Mouse (Mus musculus): ENCODE data around the gene Zfp784. TPM values are rescaled to one million over a fixed set of nuclear protein-coding genes. Genes with fewer than 3 reads are reported as not detected.

Gene Zfp784
- total RNA-seq, 2 experiments from 2014 or later, result 5.1 to 5.4 TPM

- DNase-seq, result no peak
Observed at GRCm38 (mm10) chr7:5057804-5058203, 19.6 kb upstream of the Zfp784 start.

DNA sequence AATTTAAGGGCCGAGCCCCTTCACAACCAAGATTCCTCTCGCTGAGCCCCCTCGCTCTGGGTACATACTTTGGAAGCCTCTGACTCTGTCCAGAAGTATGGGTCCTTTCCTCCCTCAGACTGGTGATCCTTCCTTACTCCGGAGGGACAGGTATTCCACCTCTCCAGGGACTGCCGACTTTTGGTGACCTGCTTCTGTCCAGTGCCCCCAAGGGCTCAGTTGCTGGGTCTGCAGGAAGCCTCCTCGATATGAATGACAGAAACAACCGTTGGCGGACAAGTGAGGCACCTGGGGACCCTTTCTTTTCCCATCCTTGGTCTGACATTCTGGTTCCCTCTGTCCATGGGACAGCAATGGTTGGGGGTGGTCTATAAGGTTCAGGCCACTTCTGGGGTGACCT lies 19.1 kb upstream of the Zfp784 start:
- DNase-seq, result no peak

DNA sequence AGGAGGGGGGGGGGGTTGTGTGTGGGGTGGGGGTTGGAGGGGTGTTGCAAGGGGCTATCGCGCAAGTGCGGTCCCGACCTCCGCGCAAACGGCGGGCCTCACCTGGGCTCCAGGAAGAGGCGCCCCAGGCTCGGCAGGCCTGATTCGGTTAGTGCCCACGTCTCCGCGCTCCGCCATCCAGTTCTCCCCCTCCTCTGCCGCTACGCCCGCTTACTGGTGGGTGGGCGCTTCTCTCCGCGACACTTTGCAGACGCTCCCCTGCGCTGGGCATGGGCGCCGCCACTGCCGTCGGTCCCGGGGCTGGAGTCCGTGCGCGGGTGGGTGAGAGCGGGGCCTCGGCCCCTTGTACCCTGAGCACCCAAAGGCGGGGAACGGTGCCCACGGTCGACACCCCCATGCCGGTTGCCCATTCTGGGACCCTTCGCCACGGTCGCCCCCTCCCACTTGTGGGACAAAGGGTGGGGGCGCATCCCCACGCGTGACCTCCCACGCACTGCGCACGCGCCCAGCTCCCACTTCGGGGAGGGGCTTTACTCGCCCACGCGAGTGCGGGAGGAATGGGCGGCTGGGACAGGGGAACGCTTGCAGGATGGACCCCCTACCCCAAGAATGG lies 18.5 kb upstream of the Zfp784 start:
- peak; percentile 73 to 75 for DNase-seq

- no peak for DNase-seq
Observed at GRCm38 (mm10) chr7:5053456-5054179, 15.4 kb upstream of the Zfp784 start.

GRCm38 (mm10) chr7:5052931-5053343 lies 14.7 kb upstream of the Zfp784 start:
- no peak for DNase-seq

- no peak for DNase-seq
Observed at GRCm38 (mm10) chr7:5052438-5052837, 14.2 kb upstream of the Zfp784 start.

GRCm38 (mm10) chr7:5051193-5052192 lies 13.2 kb upstream of the Zfp784 start, which contains the start of gene Zfp580:
Gene Zfp580, plus strand, starts transcription at chr7:5051538.
- peak; percentile 79 to 81 for DNase-seq

DNA sequence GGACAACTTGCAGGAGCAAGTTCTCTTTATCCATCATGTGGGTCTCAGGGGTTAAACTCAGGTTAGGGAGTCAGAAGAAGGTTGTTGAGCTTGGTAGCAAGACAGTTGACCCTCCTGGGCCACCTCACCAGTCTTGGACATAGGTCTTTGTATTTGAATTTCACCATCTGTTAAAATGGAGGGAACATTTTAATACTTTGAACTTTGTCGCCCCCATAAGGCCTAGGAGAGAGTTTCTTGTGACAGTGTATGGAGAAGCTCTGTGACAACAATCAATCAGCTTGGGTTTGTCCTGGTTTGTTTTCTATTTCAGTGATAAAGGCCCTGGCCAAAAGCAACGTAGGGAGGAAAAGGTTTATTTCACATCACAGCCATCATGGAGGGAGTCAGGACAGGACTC lies 9.1 kb upstream of the Zfp784 start:
- DNase-seq, result no peak

GRCm38 (mm10) chr7:5046112-5046511 lies 7.9 kb upstream of the Zfp784 start:
- no peak for DNase-seq

GRCm38 (mm10) chr7:5044981-5045380 lies 6.7 kb upstream of the Zfp784 start:
- no peak for DNase-seq

GRCm38 (mm10) chr7:5038940-5039339 lies 694 bp upstream of the Zfp784 start:
- no peak for DNase-seq

GRCm38 (mm10) chr7:5037467-5037866 lies 779 bp downstream of the Zfp784 start:
- no peak for DNase-seq

GRCm38 (mm10) chr7:5037026-5037425 lies 1.2 kb downstream of the Zfp784 start:
- no peak for DNase-seq

DNA sequence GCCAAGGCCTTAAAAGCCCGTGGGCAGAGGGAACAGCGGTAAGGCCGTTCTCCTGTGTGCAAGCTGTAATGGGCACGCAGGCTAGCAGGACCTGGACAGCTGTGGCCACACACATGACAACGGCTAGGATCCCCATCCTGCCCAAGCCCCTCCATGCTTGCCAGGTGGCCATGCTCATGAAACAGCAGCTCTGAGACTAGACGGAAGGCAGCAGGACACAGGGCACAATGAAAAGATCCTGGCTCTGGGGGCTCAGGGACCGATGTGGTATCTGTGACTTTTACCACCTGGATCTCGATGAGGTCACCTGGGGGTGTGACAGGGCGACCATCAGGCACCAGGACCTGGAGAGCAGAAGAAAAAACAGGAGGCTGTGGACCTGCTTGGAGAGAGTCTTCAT lies 2.1 kb downstream of the Zfp784 start:
- no peak for DNase-seq

DNA sequence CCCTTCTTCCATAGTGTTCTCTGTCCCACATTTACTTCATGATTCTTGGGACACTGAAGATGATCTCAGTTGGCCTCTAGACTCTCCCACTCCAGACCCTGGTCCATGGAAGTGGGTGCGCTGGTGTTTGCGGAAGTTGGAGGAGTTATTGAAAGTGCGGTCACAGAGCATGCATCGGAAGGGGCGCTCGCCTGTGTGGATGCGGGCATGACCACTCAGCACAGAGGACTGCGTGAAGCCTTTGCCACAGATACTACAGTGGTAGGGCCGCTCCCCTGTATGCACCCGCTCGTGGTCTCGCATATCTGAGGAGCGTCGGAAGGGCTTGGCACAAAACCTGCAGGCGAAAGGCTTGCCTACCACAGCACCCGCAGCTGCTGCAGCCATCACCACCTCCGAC lies 2.6 kb downstream of the Zfp784 start:
- no peak for DNase-seq

DNA sequence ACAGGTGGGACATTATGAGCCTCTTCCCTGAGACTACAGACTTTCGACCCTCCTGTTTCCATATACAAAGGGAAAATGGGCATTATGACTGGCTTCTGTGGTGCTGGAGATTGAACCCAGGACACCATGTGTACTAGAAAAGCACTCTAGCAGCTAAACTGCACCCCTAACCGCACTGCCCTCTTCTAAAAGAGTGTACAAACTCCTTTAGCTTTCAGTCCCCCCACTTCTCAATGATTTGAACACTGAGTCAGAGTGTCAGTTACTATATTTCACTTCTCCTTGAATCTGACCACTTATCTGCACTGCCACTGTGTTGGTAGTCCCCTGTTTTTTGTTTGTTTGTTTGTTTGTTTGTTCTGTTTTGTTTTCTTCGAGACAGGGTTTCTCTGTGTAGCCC lies 4.4 kb downstream of the Zfp784 start, which contains the start of gene 4632433K11Rik:
4632433K11Rik (plus strand) TSS at position 301 of the 400 bp plus-strand sequence.
- no peak for DNase-seq

GRCm38 (mm10) chr7:5031496-5031895 lies 6.8 kb downstream of the Zfp784 start:
- DNase-seq, result no peak

- no peak for DNase-seq
Observed at GRCm38 (mm10) chr7:5030554-5031275, 7.5 kb downstream of the Zfp784 start.

DNA sequence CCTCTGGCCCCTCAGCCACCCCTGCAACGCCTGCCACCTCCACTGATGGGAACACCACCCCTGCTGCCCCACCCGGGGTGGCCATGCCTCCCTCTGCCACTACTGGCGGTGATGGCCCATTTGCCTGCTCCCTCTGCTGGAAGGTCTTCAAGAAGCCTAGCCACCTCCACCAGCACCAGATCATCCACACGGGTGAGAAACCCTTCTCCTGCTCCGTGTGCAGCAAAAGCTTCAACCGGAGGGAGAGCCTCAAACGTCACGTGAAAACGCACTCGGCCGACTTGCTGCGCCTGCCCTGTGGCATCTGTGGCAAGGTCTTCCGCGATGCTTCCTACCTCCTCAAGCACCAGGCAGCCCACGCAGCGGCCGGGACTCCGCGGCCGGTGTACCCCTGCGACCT lies 8.3 kb downstream of the Zfp784 start:
- no peak for DNase-seq

GRCm38 (mm10) chr7:5029543-5029942 lies 8.7 kb downstream of the Zfp784 start:
- no peak for DNase-seq

- no peak for DNase-seq
Observed at GRCm38 (mm10) chr7:5021197-5021596, 17.0 kb downstream of the Zfp784 start.

DNA sequence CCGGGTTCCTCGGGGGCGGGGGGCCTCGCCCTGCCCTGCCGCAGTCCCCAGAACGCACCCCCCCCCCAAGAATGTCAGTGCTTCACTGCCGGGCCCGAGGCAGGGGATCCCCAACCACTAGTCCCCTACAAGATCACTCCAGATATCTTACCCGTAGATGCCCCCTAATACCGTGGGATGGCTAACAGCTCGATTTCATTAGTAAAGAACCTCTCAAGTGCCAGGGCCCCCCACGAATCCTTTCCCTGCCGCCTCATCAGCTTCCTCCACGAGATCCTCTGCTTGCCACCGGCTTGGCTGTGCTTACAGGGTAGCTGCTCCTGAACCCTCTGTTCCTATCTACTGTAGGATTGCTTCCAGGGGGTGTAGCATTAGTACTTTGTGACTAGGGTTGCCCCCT lies 17.6 kb downstream of the Zfp784 start:
- DNase-seq, result no peak
